Mouse (Mus musculus) cerebellum, postnatal 14 days (tissue): ENCODE measurements at regions not wholly inside any gene's neighbourhood (a gene's known extent, or its start where the extent isn't known, plus 50 kb on each side); places are given as distances from the start of the nearest gene placed in this dataset.
A peak's percentile ranks its signal among the peaks of the same experiment; 100 is the strongest.

Experiments used
- DNase-seq, 2 experiments: peaks; one replicate each; pipeline ENCODE4 v3.0.0; 2021; ENCODE audit warnings: mixed read lengths in 2 of 2

DNA sequence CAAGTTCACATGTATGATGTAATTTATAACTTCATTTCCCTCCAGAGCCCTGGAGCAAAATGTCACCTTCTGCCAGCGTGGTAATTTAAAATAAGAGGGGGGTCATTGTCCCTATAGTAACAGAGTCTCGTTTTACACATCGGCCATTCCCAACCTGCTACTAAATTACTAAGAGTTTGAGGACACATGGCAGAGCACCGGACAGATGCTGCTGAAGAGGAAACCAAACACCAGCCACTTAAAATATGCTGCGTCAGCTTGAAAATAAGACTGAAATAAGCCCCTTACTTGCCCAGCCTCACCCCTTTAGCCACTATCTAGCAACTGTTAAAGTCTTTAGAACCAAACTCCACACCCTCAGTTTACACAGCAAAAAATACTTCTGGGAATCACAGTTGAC lies 518.1 kb upstream of the Atp11b start:
- DNase-seq, result no peak

DNA sequence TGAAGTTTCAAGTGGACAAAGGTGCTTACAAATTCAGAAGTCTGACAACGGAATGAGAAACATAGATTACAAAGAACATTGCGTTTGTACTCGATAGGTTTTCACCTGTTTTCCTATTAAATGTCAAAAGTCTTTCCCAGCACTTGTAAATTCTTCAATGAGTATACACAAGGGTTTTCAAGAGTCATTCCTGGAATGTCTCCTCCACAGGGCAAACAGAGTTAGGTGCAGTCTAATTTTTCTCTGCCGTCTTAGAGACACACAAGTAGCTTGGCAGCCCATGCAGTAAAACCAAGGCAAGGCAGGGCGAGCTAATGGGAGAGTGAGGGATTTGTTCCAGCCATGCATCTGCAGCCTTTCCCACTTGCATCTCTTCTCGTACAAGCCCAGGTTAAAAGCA lies 516.6 kb upstream of the Atp11b start:
- DNase-seq, result no peak

DNA sequence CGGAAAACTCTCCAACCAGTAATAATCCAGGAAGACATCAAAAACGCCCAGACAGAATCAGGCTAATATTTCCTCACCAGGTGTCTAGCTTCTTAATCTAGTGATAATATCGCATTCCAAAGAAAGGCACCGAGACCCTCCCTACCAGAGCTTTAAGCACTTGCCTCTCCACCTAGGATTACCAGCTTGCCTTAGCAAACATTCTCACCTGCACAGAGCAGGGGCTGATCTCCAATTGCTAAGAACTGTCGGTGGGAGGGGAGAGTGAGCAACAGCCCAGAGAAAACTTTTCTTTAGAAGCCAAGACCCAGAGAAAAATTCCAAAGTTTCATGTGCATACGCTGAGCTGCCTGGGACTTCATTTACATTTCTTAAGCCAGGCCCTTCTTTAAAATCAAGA lies 511.6 kb upstream of the Atp11b start:
- no peak for DNase-seq

DNA sequence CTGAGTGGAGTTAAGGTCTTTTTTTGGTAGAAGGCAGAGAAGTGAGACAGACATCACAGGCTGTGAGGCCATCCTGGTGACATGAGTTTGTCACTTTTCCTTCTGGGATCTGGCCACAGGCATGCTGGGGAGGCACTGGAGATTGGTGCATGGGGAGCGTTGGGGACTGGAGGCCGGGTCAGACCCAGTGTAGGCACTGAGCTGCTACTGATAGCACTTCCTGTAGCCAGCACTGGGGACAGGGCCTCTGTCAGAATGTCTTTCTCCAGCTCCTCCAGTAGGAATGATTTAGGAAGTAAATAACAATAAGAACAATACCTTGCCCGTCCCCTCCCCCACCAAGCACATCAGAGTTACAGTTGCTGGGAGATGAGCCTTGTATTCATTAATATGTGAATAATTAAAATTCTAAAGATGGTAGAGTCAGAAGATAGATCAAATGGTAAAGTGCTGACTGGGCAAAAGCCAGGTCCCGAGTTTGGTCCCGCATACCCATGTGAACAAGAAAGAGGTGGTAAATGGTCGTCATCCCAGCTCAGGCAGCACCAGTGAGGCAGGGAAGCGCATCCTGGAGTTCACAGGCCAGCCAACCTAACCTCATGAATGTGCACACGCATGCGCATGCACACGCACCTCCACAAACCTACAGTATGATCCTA lies 510.9 kb upstream of the Atp11b start:
- no peak for DNase-seq

DNA sequence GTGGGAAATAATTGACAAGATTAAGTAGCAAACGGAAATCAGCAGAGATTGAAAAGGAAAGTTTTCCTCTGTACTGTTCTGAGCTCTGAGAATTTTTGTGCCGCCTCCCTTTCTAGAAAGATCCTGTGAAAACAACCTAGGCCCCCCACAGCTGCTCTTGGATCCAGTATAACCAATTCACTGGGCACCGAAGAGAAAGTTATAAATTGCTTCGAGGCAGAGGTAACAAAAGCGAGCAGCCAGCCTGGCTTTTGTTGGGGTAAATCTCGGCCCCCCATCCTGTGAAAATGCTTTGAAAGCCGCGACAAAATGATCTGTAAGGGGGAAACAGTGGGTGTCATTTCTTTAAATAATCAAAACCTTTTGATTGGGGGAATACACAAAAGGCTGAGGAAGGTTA lies 508.9 kb upstream of the Atp11b start:
- no peak for DNase-seq

DNA sequence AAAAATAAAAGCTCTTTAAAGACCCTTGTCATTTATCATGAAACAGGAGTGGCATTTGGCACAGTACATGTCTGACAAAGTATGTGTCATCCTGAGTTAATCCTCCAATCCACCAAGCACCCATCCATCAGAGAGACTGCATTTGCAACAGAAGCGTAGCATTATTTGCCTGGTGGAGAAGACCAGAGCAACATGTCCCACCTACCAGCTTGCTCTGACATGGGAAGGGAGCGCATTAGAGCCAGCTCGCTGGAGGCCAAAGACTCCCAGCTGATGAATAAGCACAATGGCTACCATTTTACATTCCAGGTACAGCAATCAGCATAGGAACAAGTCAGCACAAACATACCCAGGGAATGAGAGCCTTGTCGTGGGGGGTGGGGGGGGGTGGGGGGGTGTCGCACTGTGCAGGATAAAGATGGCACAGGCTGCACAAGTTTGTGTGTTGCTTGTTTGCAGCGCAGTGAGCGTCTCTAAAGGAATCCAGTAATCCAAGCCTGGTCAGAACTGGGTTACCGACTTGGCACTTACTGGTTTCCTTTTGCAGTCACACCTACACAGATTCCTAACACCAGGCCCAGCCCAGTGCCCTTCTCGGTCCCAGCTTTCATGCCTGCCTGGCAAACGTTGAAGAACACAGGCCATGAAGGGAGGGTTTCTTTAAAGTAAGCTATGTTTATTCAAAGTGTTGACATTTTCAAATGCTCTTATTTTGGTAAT lies 507.8 kb upstream of the Atp11b start:
- no peak for DNase-seq

DNA sequence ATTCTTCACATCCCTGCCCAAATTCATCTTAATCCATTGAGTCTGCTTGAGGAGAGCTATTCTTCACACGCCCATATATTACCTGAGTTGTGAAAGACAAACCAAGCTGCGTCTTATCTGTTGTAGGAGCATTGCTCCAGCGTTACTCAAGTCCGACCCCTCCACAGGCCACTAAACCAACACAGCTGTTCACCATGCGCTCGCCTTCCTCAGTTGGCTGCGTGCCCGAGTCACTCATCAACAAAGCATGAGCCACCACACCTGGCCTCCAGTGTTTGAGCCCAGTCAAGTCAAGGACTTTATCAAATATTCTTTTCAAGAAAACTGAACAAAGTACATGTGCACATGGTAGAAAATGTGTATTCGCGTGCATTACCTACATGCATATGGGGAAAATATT lies 504.7 kb upstream of the Atp11b start:
- peak in 1 of 2 experiments; percentile 24 for DNase-seq

DNA sequence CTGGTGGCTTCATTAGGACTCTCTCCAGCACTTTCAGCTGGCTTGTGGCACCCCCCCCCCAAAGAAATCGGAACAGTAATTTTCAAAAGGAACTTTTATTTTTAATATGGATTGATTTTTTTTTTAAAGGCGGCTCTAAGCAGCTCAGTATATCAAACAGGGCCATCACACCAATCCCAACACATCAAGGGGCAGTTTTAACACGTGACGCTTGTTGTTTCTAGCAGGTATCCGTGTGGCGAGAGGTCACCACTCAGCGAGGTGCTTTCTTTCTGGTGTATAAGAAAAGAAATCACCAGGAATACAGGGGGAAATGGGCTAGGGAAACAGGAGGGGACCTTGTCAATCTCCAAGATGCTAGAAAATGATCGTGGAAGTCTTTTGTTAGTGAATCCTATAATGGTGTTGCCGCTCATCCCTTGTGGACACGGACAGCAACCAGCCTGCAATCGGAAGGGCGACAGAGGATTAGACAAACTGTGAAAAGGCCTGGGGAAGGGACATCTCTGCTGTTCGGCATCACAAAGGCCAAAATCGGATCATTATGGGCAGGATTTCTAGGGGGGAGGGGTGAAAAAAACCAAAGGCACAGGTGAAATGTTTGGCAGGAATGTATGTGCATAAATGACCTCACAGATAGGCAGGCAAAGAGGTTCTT lies 503.7 kb upstream of the Atp11b start:
- no peak for DNase-seq

DNA sequence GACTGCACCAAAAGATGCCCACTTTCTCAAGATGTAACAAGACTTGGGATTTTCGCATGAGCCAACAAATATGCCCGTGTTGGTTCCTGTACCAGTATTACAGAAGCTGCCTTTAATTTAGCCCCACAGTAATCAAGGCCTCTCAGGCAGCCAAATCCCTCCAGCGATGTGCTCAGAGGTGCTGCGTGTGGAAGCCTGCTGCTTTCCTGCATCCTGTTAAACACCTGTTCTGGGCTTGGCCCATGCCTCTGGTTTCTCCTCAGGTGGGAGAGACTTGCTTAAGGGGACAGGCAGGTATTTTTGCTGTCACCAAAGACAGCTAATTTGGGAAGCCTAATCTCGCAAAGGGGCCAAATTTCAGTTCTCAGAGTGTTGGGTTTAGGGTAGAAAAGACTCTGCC lies 500.0 kb upstream of the Atp11b start:
- DNase-seq, result no peak

DNA sequence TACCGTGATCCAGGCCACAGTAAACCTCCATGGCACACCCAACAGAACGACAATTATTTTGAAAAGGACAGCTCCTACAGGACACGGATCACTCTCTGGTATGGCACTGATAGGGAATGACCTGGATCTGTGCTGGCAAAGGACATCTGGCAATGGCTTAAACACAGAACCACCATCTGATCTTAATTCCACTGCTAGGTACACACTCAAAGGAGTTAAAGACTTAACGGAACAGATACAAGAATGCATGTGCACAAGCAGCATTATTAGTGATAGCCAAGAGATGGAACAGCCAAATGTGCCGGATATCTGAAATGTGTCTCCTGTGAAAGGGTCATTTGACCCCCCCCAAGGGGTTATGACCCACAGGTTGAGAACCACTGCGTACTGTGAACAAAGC lies 493.0 kb upstream of the Atp11b start:
- no peak for DNase-seq

DNA sequence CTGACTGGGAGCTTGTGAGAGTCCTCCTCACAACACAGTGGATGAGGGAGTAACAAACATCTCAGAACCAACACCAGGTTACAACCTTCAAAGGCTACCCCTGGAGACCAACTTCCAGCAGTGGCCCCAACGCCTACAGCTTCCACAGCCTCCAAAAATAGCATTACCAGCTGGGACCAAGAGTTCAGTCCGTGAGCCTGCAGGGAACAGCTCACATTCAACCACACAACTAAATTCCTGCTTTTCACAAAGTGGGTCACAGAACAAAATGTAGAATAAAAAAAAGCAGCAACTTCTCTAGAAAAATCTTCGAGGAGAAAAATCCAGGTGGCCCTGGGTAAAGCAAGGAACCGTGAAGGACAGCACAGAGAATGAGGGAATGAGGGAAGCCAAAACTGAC lies 485.0 kb upstream of the Atp11b start:
- no peak for DNase-seq

DNA sequence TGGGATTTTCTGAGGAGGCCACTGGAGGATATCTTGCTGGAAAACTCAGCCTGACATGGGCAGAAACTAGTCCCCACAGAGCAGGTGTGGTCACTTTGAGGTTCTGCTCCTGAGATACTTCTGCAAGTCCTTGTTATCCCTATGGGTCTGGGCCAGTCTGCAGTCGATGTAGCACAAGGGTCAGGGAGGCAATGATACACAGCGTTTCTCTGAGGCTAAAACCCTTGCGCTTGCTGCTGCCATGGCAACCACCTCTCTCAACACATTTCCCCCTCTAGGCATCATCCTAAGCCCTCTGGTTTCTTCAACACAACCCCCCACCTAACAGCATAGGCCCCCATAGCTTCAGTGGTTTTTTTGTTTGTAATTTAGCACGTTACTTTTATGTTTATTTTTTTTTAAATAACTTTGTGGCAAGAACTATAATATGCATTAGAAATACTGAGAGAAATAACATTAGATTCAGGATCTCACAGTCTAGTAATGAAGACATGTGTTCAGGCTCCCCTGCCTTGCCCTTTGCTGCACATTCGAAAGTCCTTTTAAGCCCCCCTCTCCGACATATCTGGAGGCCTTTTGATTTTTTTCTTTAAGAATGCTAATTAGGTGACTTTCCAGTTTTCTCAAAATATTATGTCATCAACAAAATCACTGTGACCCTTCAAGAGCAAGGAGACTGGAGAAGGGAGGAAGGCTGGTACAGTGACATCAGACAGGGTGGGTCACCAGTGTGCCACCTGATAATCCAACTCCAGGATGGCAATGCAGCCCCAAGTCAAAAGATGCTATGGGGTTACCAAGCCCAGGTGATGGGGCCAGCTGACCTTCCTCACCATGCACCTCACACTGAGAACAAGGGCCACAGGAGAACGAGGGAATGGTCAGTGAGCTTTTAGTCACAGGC lies 483.7 kb upstream of the Atp11b start:
- DNase-seq, result no peak

DNA sequence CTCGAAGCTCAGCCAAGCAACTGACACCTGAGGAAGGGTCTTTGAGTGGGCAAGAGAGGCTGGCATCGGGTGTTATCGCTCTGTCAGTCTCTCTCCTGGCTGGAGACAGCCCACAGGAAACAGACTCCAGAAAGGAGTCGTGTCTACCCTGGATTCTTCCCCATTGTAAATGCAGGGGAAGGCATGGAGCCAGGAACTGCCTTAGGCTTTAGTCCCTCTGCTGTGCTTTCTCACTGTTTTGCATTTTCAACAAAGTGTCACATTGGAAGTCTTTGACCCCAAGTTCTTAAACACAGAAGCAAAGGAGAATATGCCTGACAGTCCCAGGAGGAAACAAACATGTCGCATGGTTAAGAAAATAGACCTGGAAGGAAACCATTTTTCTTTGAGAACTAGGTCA lies 480.4 kb upstream of the Atp11b start:
- DNase-seq, result no peak

DNA sequence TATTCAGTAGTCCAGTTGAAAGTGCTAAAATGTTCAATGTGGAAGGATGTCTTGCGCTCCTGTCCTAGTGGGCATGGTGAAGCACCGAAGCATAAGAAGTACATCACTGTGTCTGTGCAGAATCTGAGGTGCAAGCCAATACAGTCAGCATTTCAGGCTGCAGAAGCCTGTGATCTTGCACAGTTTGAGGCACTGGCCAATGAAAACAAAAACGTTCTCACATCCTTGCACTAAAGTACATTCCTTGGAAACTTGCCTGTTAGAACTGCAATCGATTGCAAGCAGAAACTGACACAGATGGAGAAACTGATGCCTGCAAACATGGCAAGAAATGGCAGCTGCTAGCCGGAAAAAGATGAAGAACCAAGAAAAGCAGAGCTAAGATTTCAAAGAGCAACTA lies 472.9 kb upstream of the Atp11b start:
- no peak for DNase-seq

DNA sequence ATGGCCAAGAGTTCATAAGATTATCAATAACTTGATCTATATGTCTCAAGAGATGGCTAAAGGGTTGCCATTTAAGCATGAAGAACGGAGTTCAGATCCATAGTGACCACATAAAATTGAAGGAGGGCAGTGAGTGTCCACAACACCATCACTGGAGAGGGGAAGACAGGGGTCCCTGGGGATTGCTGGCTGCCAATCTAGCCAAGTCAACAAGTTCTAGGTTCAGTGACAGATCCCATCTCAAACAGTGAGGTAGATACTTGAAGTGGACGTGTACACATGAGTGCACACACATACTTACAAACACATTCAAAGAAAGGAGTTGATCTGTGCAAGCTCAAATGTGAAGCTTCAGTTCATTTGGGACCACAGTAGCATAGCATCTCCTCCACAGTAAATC lies 471.8 kb upstream of the Atp11b start:
- no peak for DNase-seq

DNA sequence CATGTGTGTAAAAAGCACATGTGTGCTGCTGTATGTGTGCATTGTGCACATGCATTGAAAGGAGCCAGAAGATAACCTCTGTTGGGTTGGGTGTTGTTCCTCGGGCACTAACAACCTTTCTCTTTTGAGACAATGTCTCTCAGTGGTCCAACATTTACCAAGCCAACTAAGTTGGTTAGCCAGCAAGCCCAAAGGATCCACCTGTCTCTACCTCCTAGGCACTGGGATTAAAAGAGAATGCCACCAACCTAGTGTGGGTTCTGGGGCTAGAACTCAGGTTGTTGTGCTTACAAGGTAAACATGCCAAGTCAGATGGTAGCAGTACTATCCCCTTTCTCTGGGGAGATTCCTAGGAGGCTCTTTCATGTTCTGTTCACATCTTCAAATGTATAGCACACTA lies 459.1 kb upstream of the Atp11b start:
- DNase-seq, result no peak

DNA sequence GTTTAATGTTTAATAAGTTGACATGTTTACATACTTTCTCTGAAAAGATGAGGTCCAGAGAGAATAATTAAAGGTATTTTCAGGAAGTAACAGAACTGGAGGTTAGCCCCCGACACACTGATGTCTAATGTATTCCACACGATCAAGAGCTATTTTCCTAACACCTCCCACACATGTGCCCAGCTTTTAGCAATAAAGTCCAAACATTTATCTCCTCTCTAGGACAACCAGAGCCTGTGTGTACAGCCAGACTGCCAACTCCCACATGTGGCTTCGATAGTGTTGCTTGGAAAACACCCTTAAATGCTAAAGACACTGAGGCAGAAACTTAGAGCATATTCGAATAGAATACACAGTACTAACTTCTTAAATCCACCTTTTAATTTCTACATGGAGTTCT lies 458.2 kb upstream of the Atp11b start:
- no peak for DNase-seq

DNA sequence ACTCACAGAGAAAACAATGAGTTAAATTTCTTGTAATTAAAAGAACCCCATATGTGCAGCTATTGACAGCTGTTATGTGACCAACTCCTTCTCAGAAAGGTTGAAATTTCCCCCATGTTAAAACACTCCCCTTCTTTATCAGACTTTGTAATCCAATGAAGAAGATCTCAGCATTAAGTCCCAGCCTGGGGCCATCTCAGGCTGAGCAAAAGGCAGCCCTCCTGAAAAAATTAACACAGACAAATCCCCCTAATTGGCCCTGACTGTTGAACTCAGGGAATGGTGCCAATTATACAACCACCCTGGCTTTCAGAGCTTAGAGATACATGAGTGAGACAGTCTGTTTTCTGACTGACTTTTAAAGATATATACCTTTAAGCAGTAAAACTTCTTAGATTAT lies 454.9 kb upstream of the Atp11b start:
- no peak for DNase-seq

DNA sequence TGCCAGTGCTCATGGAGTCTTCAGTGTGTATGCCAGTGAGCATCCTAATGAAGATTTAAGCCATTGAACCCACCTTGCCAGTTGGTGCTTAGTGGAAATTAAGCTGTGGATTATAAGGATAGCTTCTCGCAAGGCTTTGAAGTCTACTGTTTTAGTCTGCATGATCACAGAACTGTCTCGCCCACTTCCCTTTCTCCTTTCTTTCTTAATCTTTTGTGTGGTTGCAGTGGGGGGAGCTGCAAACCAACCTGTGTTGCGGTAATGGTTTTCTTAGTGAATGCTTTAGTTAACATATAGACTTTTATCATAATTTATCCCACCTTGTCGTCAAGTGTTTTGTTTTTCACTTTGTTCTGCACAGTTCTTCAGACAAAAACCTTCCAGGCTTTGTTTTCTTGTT lies 447.9 kb upstream of the Atp11b start:
- no peak for DNase-seq

DNA sequence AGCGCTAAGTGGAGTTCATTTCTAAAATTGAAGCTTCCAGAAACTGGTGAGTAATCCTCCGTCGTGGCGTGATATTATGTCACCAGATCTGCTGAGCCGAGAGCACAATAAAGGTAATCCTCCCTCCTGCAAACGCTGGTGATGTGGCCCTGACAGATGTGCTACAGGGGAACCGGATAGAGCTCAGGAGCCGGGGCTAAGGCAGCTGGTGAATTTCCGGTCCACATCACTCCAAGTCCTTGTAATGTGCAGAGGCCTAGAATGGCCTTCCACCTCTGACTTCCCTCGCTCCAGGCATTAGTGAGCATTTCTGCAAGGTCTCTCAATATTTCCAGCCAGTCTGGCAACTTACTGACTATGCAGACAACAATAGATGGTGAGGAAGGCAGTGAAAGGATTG lies 439.7 kb upstream of the Atp11b start:
- DNase-seq, result no peak

DNA sequence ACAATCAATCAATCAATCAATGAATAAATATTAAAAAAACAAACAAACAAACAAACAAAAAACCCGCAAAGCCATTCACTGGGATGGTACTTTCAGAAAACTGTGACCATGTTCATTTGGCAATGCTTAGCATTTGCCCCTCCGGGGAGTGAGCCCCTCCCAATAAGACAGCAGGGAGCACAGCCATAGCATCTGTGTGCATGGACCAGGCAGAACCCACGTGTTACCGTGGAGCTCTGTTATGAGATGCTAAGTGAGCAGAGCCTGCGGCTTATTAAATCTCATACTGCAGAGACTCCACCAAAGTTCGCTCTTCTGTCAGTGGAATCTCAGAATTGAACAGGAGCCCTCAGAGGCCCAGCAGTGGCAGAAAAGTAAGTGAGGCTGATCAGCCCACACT lies 438.7 kb upstream of the Atp11b start:
- no peak for DNase-seq

DNA sequence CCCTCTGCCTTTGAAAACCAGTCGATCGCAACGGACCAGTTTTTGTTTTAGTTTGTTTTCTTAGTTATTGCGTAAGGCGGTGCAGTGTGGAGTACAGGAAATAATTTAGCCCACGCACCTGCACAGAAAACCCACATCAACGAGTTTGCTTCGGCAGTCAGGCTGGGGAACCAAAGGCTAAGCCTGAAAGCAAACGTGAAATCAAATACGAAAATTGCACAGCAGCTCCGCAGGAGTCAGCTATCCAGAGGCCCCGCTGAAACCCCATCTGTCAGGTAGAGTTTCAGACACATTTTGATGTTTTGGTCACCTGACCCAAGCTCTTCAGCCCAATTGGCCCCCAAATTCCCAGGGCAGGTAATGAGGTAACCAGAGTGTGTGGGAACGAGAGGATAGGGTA lies 435.6 kb upstream of the Atp11b start:
- no peak for DNase-seq

DNA sequence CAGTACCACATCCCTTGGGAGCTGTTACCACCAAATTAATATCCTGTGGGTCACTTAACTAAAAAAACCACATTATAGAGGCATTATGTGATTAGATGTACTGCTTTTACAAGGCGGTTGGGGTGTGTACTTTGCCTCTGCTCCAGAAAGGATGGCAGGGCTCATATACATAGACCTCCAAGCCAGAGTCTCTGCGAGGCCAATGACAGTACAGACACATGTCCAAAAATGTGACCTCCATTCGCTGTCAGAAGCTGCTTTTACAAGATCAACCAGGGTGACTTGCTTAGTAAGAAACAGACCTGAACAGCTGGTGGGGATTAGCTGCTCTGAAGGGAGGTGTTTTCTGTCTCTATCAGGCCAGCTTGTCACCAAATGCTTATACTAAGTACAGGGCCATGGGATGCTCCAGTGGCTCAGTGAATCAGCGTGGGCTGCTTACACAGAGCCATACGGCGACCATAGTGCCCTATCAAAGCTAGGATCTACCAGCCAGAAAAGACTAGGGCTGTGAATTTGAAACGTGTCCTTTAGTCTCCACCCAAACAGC lies 433.0 kb upstream of the Atp11b start:
- DNase-seq, result no peak
